Mouse (Mus musculus) kidney, adult 2 months (tissue): Measurements from ENCODE around the gene Scarb1. TPM values are rescaled to one million over a fixed set of nuclear protein-coding genes. Genes with fewer than 3 reads are reported as not detected.
A peak's percentile ranks its signal among the peaks of the same experiment; 100 is the strongest.

ENCODE experiments used
- DNase-seq: peaks from one replicate; pipeline ENCODE4 v3.0.0; 2021
- H3K27ac ChIP-seq: fragments of 200-500 bp; 2 replicates; pipeline ENCODE4 v1.5.1; 2012; ENCODE audit warnings: low read depth, low read length, control low read depth, inconsistent platforms; ENCODE audit not compliant: insufficient read depth
- H3K27me3 ChIP-seq: fragments of 200-500 bp; replicated peaks from 2 replicates; pipeline ENCODE4 v1.6.1; 2012; ENCODE audit warnings: mild to moderate bottlenecking, moderate library complexity, low read length, inconsistent platforms; ENCODE audit not compliant: control insufficient read depth, insufficient read depth
- H3K36me3 ChIP-seq: fragments of 200-500 bp; 2 replicates; pipeline ENCODE4 v1.6.1; 2012; ENCODE audit warnings: mild to moderate bottlenecking, moderate library complexity, low read length, inconsistent platforms; ENCODE audit not compliant: control insufficient read depth, insufficient read depth
- H3K4me1 ChIP-seq: fragments of 200-500 bp; 2 replicates; pipeline ENCODE4 v1.6.1; 2011; ENCODE audit warnings: low read length; ENCODE audit not compliant: control insufficient read depth, insufficient read depth
- H3K4me3 ChIP-seq: fragments of 200-500 bp; 2 replicates; pipeline ENCODE4 v1.5.1; 2011; ENCODE audit warnings: mild to moderate bottlenecking, low read depth, low read length, control low read depth; ENCODE audit not compliant: insufficient read depth
- CTCF ChIP-seq: fragments of 200-500 bp; conservative IDR thresholded peaks from 2 replicates; pipeline ENCODE4 v1.5.1; 2011; ENCODE audit warnings: low read depth, mild to moderate bottlenecking, control low read depth, low read length, moderate library complexity, mixed read lengths; ENCODE audit not compliant: insufficient read depth, insufficient read length
- POLR2A ChIP-seq: fragments of 200-500 bp; IDR thresholded peaks from one replicate; pipeline ENCODE4 v1.6.1; 2011; ENCODE audit warnings: low read depth, low read length, control low read depth
- WGBS: fragments of 180-500 bp; shearing (Covaris S2); methylation state at CpG from one replicate; pipeline ENCODE4 v1.1.7; 2018; 5-methylcytosine and 5-hydroxymethylcytosine counted together
- polyA plus RNA-seq: library from polyadenylated mRNA; depleted of rRNA; stranded (reverse); fragments of >200 nt; gene quantifications from 2 replicates; pipeline ENCODE4 v1.2.3, GENCODE M21; 2012

Scarb1 gene
- polyA plus RNA-seq, 1 experiment, result 35.5 TPM

DNA sequence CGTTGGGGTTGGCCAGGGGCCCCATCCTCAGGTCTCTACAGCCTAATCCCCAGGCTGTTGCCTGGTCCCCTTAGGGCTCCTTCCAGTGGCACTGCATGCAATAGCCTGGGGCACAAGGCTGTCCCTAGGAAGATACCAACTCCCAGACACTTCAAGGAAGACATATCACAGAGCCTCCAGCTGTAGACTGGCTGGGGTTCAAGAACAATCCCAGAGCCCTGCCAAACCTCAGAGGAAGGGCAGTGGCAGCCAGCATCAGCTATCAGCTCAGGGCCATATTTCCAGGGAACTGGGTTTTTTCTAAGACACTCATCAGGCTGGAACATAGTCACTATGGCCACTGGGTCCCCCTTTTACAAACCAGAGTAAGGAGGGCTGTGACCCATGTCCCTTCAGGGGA lies 25.8 kb downstream of the Scarb1 start:
- no peak for DNase-seq
- no peak overlapping the region for H3K27ac ChIP-seq
- 79% methylated on average over 1 of the region's 1 CpGs for WGBS
- H3K27me3 ChIP-seq, result no peaks in the 10 kb centered on the region
- H3K36me3 ChIP-seq, result no peaks in the 10 kb centered on the region
- peaks cover 5% of the 10 kb centered on the region; the same call in 1 of the 2 replicates for H3K4me1 ChIP-seq
- TF ChIP-seq POLR2A, result no peak
- no peak for TF ChIP-seq CTCF
- H3K4me3 ChIP-seq, result no peak overlapping the region

DNA sequence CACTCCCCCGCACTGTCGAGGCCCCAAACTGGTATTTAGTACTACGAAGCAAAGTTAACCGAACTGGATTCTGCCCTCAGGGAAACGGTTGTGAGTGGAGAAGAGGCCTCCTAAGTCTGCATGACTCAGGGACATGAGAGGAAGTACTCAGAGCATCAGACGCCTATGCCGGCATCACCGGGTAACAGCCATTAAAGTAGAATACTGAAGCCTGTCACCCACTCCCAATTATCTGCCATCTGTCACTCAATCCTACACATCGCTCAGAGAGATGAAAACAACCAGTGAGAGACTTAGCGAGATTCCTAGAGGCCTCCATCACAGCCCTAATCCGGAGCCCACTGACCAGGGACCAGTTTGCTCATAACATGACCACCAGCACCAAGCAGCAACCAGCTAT lies 26.9 kb downstream of the Scarb1 start:
- H3K27ac ChIP-seq, result no peak overlapping the region

DNA sequence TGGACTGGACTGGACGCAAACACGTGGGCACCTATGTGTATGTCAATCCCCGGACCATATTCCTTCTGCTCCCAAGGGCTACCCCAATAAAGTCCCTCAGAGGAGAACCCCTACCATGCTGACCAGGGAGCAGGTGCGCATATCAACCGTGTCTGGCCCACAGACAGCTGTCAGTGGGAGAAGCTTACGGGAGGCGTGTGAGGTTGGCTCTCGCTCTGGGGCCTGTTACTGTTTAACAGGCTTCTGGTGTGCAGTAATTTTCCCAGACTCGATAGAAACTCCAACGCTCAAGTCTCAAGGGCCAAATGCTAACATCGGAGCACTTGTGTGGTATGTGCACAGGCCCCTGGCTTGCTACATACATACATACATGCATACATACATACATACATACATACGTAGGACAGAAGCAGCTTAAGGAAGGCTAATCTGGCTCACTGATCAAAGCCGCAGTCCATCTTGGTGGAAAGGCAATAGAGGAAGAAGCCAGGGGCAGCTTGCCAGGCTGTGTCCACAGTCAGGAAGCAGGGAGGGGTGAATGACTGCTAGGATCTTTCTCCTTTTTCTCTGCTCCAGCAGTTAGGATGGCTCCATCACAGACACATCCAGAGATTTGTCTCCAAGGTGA lies 27.8 kb downstream of the Scarb1 start:
- 25% methylated on average over 13 of the region's 13 CpGs for WGBS
- TF ChIP-seq CTCF, result no peak
- TF ChIP-seq POLR2A, result no peak
- Histone ChIP-seq H3K27me3 (no peaks in the 10 kb centered on the region), H3K27ac (peak overlapping the region; percentile 2; the same call in 1 of the 2 replicates), H3K4me3 (no peak overlapping the region), H3K36me3 (no peaks in the 10 kb centered on the region), H3K4me1 (peaks cover 5% of the 10 kb centered on the region; the same call in 1 of the 2 replicates)
- DNase-seq, result peak; percentile 90

More for the DNA sequence above, 26.9 kb downstream of the Scarb1 start:
- Histone ChIP-seq H3K4me3 (no peak overlapping the region), H3K27me3 (no peaks in the 10 kb centered on the region), H3K36me3 (no peaks in the 10 kb centered on the region), H3K4me1 (peaks cover 5% of the 10 kb centered on the region; the same call in 1 of the 2 replicates)
- 70% methylated on average over 11 of the region's 11 CpGs for WGBS
- no peak for DNase-seq
- TF ChIP-seq POLR2A, result no peak
- no peak for TF ChIP-seq CTCF

DNA sequence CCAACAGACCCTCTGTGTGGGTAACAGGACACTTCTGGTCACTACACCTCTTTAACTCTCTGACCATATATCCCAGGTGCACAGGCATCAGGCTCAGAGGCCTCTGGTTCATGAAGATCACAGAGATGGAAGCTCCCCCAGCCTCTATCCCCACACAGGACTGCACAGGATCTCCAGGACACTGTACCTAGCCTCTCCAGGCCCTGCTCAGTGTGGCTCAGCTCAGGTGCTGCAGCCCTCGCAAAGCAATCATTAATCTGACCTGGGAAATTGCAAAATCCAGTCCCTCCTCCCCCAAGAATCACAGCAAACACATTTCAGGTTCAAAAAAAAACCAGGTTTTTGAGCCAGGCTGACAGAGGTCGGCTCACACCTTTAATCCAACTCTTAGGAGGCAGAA lies 29.9 kb downstream of the Scarb1 start:
- no peak for TF ChIP-seq POLR2A
- no peak for TF ChIP-seq CTCF
- WGBS, result 61% methylated on average over 2 of the region's 2 CpGs
- DNase-seq, result peak; percentile 42
- no peak overlapping the region for H3K4me3 ChIP-seq
- H3K4me1 ChIP-seq, result peaks cover 5% of the 10 kb centered on the region; the same call in 1 of the 2 replicates
- no peaks in the 10 kb centered on the region for H3K27me3 ChIP-seq
- H3K27ac ChIP-seq, result no peak overlapping the region
- no peaks in the 10 kb centered on the region for H3K36me3 ChIP-seq

DNA sequence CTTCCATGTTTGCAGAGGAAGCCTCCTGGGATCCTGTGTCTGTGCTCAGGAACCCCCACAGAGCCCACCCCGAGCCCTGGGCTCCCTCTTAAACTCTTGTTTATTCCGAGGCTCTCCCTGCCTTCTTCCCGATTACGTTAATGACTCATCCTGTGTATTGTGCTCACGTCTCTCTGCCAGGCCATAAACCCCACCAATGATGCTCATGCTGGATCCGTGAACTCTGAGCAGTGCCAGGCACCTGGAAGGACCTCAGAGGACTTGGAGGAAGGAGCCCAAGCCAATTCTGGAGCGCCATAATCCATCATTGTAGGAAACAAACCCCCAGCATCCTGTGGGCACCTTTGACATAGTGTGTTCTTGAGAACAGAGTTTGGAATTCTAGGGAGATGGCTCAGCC lies 31.7 kb downstream of the Scarb1 start:
- 83% methylated on average over 7 of the region's 7 CpGs for WGBS
- Histone ChIP-seq H3K4me1 (peaks cover 5% of the 10 kb centered on the region; the same call in 1 of the 2 replicates), H3K27ac (no peak overlapping the region), H3K36me3 (no peaks in the 10 kb centered on the region), H3K4me3 (no peak overlapping the region), H3K27me3 (no peaks in the 10 kb centered on the region)
- DNase-seq, result no peak
- no peak for TF ChIP-seq CTCF
- no peak for TF ChIP-seq POLR2A

DNA sequence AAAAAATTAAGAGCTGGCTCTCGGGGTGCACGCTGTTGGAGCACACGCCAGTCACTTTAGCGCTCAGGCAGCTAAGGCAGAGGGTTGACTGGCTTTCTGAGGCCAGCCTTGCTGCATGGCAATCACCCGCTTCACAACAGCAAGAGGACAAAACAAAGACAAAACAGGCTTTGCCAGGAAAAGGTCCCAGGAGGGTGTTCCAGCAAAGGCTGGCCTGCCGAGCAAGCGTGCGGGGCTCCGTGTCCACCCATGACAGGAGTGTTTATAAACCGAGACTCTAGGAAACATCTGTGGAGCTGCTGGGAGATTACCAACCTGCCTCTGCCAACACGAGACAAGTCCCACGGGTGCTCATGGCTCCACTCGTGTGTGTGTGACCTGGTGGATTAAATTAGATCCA lies 34.1 kb downstream of the Scarb1 start:
- TF ChIP-seq CTCF (no peak), POLR2A (no peak)
- Histone ChIP-seq H3K27me3 (no peaks in the 10 kb centered on the region), H3K4me3 (no peak overlapping the region), H3K4me1 (no peaks in the 10 kb centered on the region), H3K36me3 (no peaks in the 10 kb centered on the region), H3K27ac (no peak overlapping the region)
- no peak for DNase-seq
- 78% methylated on average over 13 of the region's 13 CpGs for WGBS

DNA sequence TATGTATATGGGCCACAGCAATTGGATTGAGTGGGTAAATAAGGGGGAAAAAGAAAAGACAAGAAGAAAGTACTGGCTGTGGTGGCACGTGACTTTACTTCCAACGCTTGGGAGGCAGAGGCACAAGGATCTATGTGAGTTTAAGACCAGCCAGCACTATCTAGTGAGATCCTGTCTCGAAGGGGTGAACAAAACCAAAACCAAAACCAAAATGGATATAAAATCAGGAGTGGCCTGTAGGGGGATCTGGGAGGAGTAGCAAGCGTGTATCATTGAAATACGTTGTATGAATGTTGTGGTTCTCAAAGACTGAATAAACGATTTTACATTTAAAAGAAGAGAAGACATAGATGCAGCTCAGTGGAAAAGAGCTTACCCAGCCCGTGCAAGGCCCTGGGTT lies 34.5 kb downstream of the Scarb1 start:
- TF ChIP-seq CTCF, result no peak
- no peak for TF ChIP-seq POLR2A
- 75% methylated on average over 7 of the region's 7 CpGs for WGBS
- Histone ChIP-seq H3K4me3 (no peak overlapping the region), H3K27ac (no peak overlapping the region), H3K36me3 (no peaks in the 10 kb centered on the region), H3K4me1 (no peaks in the 10 kb centered on the region), H3K27me3 (no peaks in the 10 kb centered on the region)
- DNase-seq, result no peak
